Mouse (Mus musculus) E14TG2a.4 (cell line): Measurements from ENCODE around the gene Chchd4.

Experiments used
- CTCF ChIP-seq: conservative IDR thresholded peaks from 2 replicates; pipeline ENCODE4 v1.5.1; 2014; ENCODE audit warnings: low read length
- NANOG ChIP-seq: IDR thresholded peaks from 2 replicates; pipeline ENCODE4 v1.6.1; 2014; ENCODE audit warnings: borderline replicate concordance, low read length, mixed read lengths
- POU5F1 ChIP-seq: IDR thresholded peaks from 2 replicates; pipeline ENCODE4 v1.6.1; 2014; ENCODE audit warnings: low read length, borderline replicate concordance

DNA sequence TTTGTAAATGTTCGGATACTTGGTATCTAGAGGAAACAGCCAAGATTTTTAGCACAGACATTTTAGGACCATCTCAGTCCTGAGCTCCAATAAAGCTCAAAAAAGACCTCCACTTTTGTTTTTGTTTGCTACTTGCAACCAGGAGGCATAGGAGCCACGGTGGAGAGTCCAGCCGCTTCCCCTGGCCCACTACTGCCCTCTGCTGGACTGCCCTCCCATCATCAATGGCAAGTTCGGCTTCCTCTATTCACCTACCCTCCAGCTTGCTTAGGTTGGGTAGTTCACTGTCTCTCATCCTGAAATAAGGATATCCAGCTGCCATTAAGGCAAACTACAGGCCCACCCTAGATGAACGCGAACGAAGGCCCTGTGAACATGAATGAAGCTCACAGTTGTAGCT, 36.0 kb upstream of the Chchd4 start:
- TF ChIP-seq CTCF (peak; percentile 79), POU5F1 (no peak), NANOG (no peak)
